Mouse (Mus musculus) E14TG2a.4 (cell line): ENCODE measurements around the gene Lmod2.

Source experiments
- H3K27me3 ChIP-seq: 2 replicates; pipeline ENCODE4 v1.6.1; 2014; ENCODE audit warnings: low read length, control low read depth; ENCODE audit not compliant: insufficient read depth
- H3K36me3 ChIP-seq: 2 replicates; pipeline ENCODE4 v1.6.1; 2014; ENCODE audit warnings: low read length, control low read depth; ENCODE audit not compliant: insufficient read depth
- H3K4me1 ChIP-seq: replicated peaks from 2 replicates; pipeline ENCODE4 v1.6.1; 2014; ENCODE audit warnings: low read depth, low read length, control low read depth
- H3K4me3 ChIP-seq: replicated peaks from 2 replicates; pipeline ENCODE4 v1.5.1; 2014; ENCODE audit warnings: mild to moderate bottlenecking, low read length
- H3K9me3 ChIP-seq: 2 replicates; pipeline ENCODE4 v1.6.1; 2014; ENCODE audit warnings: low read length, control low read depth
- CTCF ChIP-seq: conservative IDR thresholded peaks from 2 replicates; pipeline ENCODE4 v1.5.1; 2014; ENCODE audit warnings: low read length
- NANOG ChIP-seq: IDR thresholded peaks from 2 replicates; pipeline ENCODE4 v1.6.1; 2014; ENCODE audit warnings: borderline replicate concordance, low read length, mixed read lengths
- POU5F1 ChIP-seq: IDR thresholded peaks from 2 replicates; pipeline ENCODE4 v1.6.1; 2014; ENCODE audit warnings: low read length, borderline replicate concordance

Lmod2 gene

DNA sequence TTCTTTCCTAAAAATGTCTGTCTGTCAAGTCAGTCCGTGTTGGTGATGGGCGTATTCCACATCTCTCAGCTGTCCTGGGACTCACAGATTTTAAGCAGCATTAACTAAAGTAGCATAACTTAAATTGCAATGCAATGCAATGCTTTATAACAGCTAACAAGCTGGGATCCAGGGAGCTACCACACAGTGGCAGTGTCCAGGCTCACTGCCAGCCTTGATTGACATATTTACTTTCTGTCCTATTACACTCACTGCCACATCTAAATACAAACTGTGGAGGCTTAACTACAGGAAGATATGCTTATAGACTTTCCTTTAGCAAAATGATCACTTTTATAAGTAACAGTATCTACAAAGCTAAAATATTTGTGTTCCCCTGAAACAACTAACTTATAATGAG is 38.3 kb downstream of the Lmod2 start:
- Histone ChIP-seq H3K27me3 (no peaks in the 10 kb centered on the region), H3K4me3 (no peak overlapping the region), H3K4me1 (peaks cover 58% of the 10 kb centered on the region), H3K9me3 (no peaks in the 10 kb centered on the region), H3K36me3 (peaks cover 39% of the 10 kb centered on the region)
- TF ChIP-seq POU5F1, result no peak
- TF ChIP-seq NANOG, result no peak
- TF ChIP-seq CTCF, result no peak

GRCm38 (mm10) chr6:24641286-24641685 is 43.7 kb downstream of the Lmod2 start:
- H3K4me3 ChIP-seq, result no peak overlapping the region
- no peaks in the 10 kb centered on the region for H3K27me3 ChIP-seq
- TF ChIP-seq NANOG (no peak), POU5F1 (no peak), CTCF (no peak)
- H3K9me3 ChIP-seq, result no peaks in the 10 kb centered on the region
- H3K36me3 ChIP-seq, result peaks cover 15% of the 10 kb centered on the region
- H3K4me1 ChIP-seq, result peaks cover 53% of the 10 kb centered on the region

GRCm38 (mm10) chr6:24642161-24642560 is 44.6 kb downstream of the Lmod2 start:
- peaks cover 55% of the 10 kb centered on the region for H3K4me1 ChIP-seq
- H3K27me3 ChIP-seq, result no peaks in the 10 kb centered on the region
- H3K9me3 ChIP-seq, result no peaks in the 10 kb centered on the region
- peaks cover 15% of the 10 kb centered on the region for H3K36me3 ChIP-seq
- no peak overlapping the region for H3K4me3 ChIP-seq
- TF ChIP-seq POU5F1 (no peak), CTCF (no peak), NANOG (no peak)

DNA sequence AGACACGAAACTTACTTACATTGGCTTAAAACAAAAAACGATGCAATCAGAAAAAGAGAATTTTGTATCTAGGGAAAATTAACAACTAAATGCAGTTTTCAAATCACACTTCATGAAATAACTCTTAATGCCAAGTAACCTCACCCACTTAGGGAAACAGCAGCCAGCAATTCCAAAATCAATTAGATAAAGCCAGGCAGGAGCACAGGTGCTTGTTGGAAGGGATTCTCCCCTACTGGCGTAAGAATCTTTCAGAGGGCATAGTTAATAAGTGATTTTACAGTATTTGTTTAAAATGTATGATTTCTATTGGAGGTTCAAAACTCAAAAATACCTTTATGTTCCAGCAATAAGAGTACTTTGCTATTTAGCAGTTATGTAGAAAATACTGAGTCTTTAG is 45.4 kb downstream of the Lmod2 start:
- H3K9me3 ChIP-seq, result no peaks in the 10 kb centered on the region
- TF ChIP-seq POU5F1 (no peak), NANOG (no peak), CTCF (no peak)
- no peak overlapping the region for H3K4me3 ChIP-seq
- no peaks in the 10 kb centered on the region for H3K27me3 ChIP-seq
- peaks cover 50% of the 10 kb centered on the region for H3K4me1 ChIP-seq
- peaks cover 15% of the 10 kb centered on the region; the same call in 1 of the 2 replicates for H3K36me3 ChIP-seq

GRCm38 (mm10) chr6:24645346-24646053 is 47.9 kb downstream of the Lmod2 start:
- Histone ChIP-seq H3K4me3 (no peak overlapping the region), H3K9me3 (no peaks in the 10 kb centered on the region), H3K27me3 (no peaks in the 10 kb centered on the region), H3K36me3 (peaks cover 15% of the 10 kb centered on the region; the same call in 1 of the 2 replicates), H3K4me1 (peaks cover 47% of the 10 kb centered on the region)
- no peak for TF ChIP-seq POU5F1
- no peak for TF ChIP-seq CTCF
- TF ChIP-seq NANOG, result no peak

GRCm38 (mm10) chr6:24647103-24647691 is 49.6 kb downstream of the Lmod2 start:
- no peaks in the 10 kb centered on the region for H3K27me3 ChIP-seq
- no peaks in the 10 kb centered on the region for H3K9me3 ChIP-seq
- H3K4me3 ChIP-seq, result no peak overlapping the region
- H3K4me1 ChIP-seq, result peaks cover 37% of the 10 kb centered on the region
- TF ChIP-seq CTCF, result no peak
- no peak for TF ChIP-seq NANOG
- no peak for TF ChIP-seq POU5F1
- H3K36me3 ChIP-seq, result peaks cover 15% of the 10 kb centered on the region; the same call in 1 of the 2 replicates

DNA sequence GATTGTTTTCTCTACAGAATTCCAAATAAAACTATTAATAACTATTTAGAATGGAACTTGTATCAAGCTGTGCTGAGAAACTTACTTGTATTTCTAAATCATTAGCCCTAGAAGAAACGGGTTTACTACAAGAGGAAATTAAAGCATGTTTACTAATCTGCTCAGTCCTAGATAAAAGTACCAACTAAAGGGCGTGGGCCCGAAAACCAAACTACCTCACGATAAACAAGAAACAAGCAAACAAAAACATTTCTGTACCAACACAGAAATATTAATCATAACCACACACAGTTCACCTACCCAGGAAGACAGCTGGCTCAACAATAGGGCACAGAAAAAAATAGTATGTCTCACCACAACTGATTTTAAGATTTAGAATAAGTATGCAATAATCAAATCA is 50.8 kb downstream of the Lmod2 start:
- Histone ChIP-seq H3K27me3 (no peaks in the 10 kb centered on the region), H3K4me3 (no peak overlapping the region), H3K9me3 (no peaks in the 10 kb centered on the region), H3K4me1 (peaks cover 32% of the 10 kb centered on the region), H3K36me3 (peaks cover 15% of the 10 kb centered on the region; the same call in 1 of the 2 replicates)
- TF ChIP-seq NANOG (no peak), CTCF (no peak), POU5F1 (no peak)

DNA sequence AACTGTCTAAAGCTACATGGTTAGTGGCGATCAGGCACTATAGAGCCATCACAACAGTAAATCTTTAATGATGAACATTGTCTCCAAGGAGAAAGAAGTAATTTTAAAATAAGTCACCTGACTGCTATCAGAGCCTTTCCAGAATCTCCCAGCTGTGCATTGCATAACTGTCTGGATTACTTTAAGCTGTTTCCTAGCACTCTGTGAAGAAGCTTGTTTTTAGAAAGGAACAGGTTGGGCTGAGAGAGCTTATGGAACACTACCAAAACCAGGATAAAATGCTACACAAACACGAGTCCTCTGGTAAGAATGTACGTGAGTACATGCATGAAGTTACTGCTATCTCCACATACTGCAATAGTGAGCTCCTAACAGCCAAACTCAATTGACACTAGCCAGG is 53.2 kb downstream of the Lmod2 start:
- no peak for TF ChIP-seq POU5F1
- H3K4me3 ChIP-seq, result no peak overlapping the region
- H3K9me3 ChIP-seq, result no peaks in the 10 kb centered on the region
- H3K36me3 ChIP-seq, result peaks cover under 1% of the 10 kb centered on the region; the same call in 1 of the 2 replicates
- no peaks in the 10 kb centered on the region for H3K27me3 ChIP-seq
- H3K4me1 ChIP-seq, result peaks cover 36% of the 10 kb centered on the region

GRCm38 (mm10) chr6:24651538-24651937 is 54.0 kb downstream of the Lmod2 start:
- Histone ChIP-seq H3K27me3 (no peaks in the 10 kb centered on the region), H3K4me1 (peaks cover 44% of the 10 kb centered on the region), H3K9me3 (no peaks in the 10 kb centered on the region), H3K4me3 (no peak overlapping the region), H3K36me3 (peaks cover 4% of the 10 kb centered on the region; the same call in 1 of the 2 replicates)
- TF ChIP-seq NANOG (no peak), POU5F1 (no peak)
